Mouse (Mus musculus) layer of hippocampus, adult 9-10 months (tissue): ENCODE results near the gene Clip2.

Experiments
- DNase-seq: peaks from one replicate; pipeline ENCODE4 v3.0.0; 2022; ENCODE audit warnings: low spot score

The Clip2 gene

GRCm38 (mm10) chr5:134564272-134564671 lies 12.0 kb upstream of the Clip2 start:
- DNase-seq = no peak

- no peak for DNase-seq
Observed at GRCm38 (mm10) chr5:134560450-134561171, 8.4 kb upstream of the Clip2 start.

DNA sequence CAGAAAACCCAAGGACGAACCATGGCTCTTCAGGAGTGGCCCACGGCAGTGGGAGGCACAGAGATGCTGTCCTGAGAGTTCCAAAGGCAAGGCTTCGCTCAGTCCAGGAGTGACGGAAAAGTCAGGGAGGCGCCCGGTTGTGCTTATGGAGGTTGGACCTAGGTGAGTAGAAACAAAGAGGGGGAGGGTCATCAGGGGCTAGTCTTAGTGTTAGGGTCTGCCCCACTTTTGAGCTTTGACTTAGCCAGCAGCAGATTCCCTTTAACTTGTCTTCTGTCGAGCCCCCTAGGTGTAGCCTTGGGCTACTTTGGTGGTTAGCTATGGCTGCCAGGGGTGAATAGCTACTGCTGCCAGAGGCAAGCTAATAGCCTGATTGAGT lies 7.8 kb upstream of the Clip2 start, which contains the start of gene Syna:
TSS of gene Syna (minus strand) at position 101 of the 379 bp plus-strand sequence.
- no peak for DNase-seq

DNA sequence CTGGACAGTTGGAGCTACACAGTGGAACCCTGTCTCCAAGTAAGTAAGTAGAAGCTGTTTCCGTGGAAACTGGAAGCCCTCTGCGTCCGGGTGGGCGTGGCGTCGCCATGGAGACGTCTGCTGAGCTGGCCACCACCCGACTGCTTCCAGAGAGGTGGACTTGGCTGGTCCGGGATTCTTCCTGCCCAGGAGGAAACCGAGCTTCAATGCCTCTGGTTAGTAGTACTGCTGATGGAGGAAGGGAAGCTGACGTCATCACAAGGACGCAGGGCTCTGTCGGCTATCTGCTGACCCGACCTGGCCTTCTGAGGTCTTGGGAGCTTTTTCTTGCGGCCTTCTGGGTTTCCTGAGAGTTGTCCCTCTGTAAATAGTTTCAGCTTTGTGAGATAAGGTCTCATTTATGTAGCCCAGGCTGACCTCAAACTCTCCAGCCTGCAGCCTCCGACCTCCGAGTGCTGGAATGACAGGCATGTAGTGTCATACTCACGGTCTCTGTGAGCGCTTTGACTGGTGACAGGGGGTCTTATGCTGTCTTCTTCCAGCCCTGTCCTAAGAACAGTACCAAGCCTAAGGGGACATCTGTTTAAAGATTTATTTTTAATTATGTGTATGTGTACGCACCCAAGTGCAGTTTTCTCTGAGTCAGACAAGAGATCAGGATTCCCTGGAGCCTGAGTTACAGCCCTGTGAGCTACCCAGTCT lies 3.4 kb upstream of the Clip2 start:
- no peak for DNase-seq

- no peak for DNase-seq
Observed at GRCm38 (mm10) chr5:134553951-134554546, 1.8 kb upstream of the Clip2 start.

- DNase-seq = no peak
Observed at GRCm38 (mm10) chr5:134551233-134552109, 763 bp downstream of the Clip2 start.

DNA sequence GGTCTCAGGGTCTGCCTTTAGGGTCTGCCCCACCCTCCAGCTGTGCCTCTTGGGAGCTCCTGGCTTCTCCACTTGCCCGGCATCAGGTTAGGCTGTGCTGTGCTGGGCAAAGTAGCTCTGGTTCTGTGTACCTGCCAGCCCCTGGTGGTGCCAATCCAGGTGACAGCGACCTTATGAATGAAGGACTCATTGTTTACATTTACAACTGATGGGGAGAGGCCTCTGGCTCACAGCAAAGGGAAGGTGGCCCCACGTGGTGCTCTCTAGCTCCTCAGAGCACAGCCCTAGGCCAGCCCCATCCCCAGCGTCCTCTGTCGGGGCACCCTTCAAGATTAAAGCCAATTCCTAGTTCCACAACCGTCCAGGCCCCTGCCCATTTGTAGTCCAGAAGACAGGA lies 1.4 kb downstream of the Clip2 start:
- DNase-seq = no peak

- no peak for DNase-seq
Observed at GRCm38 (mm10) chr5:134549640-134550168, 2.5 kb downstream of the Clip2 start.

DNA sequence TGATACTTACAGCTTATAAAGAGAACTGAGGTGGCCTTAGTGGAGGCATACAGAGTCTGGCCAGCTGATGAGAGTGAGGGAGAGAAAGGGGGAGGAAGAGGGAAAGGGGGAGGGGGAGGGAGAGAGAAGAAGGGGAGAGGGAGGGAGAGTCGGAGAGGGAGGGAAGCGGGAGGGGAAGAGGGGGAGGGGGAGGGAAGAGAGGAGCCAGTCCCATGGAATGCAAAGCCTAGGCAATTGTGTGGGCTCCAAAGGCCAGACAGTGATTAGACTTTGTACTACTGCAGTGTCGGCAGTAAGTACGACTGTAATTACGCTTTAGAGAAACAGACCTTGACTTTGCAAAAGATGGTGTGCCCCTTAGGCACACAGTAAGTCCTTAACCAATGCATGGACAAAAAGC lies 3.9 kb downstream of the Clip2 start:
- DNase-seq = no peak

DNA sequence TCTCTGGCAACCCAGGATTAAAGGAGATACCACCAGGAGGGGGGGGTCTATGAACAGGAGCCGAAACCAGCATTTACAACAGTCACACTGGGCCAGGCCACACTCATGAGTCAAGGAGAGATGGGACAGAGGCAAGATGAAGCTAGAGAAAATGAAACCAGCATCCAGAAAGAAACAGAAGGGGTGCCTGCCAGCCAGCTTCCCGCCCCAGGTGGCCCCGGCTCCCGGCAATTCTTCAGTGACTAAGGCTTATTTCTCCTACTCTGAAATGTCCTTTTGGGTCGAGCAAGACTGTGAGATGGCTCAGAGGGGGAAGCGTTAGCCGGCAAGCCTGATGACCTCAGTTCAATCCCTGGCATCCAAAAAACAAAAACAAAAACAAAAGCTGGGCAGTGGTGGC lies 5.4 kb downstream of the Clip2 start:
- no peak for DNase-seq

DNA sequence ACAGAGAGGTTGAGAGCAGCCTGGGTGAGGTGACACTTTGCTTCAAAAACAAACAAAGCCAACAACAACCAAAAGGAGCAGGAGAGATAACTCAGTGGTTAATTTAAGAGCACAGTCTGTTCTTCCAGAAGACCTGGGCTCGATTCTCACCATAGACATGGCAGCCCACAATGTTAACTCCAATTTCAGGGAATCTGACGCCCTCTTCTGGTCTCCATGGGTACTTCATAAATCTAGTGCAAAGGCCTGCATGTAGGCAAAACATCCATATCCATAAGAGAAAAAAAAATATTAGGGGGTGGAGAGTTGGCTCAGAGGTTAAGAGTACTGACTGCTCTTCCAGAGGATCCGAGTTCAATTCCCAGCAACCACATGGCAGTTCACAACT lies 7.0 kb downstream of the Clip2 start:
- no peak for DNase-seq

DNA sequence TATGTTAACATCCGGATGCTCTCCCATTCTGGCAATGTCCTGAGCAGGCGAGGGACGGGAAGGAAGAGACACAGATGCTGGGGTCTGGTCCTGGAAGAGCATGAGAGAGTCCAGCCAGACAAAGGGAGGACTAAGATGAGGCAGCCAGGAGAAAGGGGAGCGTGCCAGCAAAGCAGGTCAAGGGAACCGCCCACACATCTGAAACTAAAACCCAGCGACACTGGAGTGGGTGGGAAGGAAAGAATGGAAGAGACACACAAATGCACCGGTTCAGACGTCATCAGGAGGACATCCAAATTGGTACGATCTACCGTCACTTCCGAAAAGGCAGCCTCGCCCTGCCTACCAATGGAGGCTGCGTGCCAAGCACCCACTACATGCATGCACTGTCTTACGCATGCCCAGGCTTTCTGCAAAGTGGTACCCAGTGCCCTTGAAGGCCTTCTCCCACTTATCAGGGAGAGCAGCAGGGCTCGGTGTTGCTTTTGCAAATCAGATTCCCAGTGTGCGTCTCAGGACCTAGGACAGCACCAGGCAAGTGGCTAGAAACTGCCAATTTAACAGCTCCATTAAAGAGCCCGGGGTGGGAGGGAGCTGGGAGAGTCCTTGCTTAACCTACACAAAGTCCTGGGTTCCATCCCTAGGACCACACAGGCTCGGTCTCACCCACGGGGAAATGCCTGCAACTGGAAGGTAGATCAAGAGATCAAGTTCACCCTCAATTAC lies 7.6 kb downstream of the Clip2 start:
- DNase-seq = no peak

- no peak for DNase-seq
Observed at GRCm38 (mm10) chr5:134541640-134542039, 10.6 kb downstream of the Clip2 start.

DNA sequence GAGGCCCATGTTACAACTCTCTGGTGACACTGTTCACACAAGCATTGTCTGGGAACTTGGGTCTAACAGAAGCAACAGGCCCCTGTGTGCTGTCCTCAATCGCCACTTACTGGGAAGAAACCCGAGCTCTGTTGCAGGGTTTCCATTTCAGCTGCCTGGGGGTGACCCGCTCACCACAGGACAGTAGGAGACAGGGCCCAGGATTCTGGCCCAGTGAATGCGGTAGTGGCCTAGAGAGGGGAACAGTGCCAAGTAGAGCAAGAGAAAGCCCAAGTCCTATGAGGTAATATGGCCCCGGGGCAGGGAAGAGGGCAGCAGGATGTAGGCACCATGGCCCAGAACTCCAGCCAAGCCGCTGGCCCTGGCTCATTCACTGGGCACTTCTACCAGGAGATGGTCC lies 11.4 kb downstream of the Clip2 start:
- DNase-seq = no peak

- no peak for DNase-seq
Observed at GRCm38 (mm10) chr5:134539891-134540290, 12.3 kb downstream of the Clip2 start.

GRCm38 (mm10) chr5:134536036-134536435 lies 16.2 kb downstream of the Clip2 start:
- DNase-seq = no peak

DNA sequence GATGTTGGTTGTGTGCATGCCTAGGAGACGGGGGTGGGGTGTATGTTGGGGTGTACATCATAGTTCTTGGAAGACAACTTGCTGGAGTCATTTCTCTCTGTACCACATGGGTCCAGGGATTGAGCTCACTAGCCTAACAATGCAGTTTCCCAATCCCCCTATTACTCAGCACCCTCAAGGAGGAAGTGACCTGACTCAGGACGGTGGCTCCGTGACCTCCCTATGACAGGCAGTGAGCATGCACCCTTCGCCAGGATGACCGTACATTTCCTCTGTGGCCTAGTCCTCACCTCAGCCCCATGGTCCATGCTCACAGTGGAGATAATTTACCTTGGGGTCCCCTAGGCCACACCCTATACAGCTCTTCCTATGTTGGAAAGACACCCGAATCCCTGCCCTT lies 19.8 kb downstream of the Clip2 start:
- DNase-seq = no peak

DNA sequence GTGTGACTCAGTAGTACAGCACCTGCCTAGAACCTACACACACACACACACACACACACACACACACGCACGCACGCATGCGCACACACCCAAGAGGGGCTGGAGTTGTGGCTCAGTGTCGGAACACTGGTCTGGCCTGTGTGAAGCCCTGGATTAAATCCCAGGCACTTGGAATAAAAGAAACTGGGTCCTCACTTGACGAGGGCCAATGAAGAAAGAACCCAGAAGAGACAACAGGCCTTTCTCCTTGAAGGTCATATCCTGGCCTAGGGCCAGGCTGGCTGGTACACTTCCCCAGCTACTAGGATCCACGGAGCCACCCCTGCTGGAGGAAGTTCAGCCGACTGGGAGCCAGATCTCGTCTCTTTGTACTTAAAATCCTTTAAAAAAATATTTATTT lies 20.6 kb downstream of the Clip2 start:
- no peak for DNase-seq

- DNase-seq = no peak
Observed at GRCm38 (mm10) chr5:134530830-134531229, 21.4 kb downstream of the Clip2 start.

- no peak for DNase-seq
Observed at GRCm38 (mm10) chr5:134528488-134528887, 23.7 kb downstream of the Clip2 start.

DNA sequence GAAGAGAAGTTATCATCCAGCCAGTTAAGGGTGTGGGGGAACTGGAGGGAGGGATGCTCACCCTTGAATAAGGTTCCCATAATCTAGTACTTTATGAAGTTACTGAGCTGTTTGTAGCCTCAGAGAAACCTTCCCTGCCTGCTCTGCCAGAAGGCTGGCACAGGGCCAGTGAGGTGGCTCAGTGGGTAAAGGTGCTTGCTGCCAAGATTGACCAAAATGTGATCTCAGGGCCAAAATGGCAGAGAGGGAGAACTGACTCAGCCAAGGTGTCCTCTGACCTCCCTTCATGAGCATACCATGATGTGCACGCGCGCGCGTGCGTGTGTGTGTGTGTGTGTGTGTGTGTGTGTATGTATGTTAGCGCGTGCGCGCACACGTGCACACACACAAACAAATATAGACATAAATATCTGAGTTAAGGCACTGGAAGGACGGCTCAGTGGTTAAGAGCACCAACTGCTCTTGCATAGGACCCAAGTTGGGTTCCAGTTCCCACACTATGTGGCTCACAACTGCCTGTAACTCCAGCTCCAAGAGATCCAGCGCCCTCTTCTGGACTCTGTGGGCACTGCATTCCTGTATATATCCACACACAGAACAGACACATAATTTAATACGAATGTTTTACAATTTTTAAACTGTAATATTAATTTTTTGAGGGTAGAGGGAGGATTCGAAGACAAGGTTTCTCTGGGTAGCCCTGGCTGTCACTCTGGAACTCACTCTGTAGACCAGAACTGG lies 26.1 kb downstream of the Clip2 start:
- DNase-seq = no peak
